ENCODE assay signal across 9 mouse cellular contexts in the genomic region with DNA sequence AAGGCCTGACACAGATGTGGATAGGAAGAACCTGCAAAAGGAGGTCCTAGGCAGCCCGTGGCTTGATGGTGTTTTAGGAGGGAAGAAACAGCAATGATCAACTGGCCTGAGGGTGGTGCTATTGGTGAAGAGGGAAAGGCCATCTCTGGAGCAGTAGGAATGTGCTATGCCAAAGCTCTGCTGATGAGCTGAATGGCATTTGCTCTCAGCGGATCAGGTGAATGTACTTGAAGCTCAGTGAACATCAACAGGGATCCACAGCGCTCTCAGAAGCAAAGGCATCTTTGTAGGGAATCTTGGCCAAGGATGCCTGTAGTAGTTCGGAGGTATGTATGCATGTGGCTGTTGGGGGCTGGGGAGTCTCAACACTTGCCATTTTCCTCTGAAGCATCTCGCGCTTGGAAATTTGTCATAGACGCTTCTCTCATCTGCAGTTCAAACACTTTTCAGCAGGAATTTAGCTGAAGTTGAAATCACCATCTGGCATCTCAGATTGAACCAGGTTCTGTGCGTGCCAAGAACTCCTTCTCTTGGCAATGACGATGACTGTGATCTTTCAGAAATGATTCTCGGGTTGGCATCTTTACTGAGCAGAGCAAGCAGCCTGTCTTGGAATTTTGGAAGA. TPM values are rescaled to one million over a fixed set of nuclear protein-coding genes. Genes with fewer than 3 reads are reported as not detected.
DNase-seq lines count a peak whose midpoint lies in the region; ATAC-seq and TF ChIP-seq lines count a peak whose summit lies in the region.
"Had no signal": no experiment of that assay in that cellular context is flagged by ENCODE, and none has a peak within 500 bp of the region (broad histone marks: within the 10 kb centered on the region; RNA-seq: fewer than 3 reads in every experiment).

No protein-coding gene starts in this region.

- no peak for DNase-seq in liver, embryonic 14.5 days (ENCODE audit: low read depth in 3 of 3, low spot score in 3 of 3)
- DNase-seq in liver, embryonic 11.5 days (ENCODE audit: low spot score): no peak
- peak; percentile 55 for DNase-seq in cerebellum, adult 9-11 months
- DNase-seq in layer of hippocampus, adult 18-20 months (ENCODE audit: low spot score in 2 of 2): peak; percentile 78 to 87
- peak; percentile 68 for DNase-seq in right cerebral cortex, postnatal 25 days
- DNase-seq in heart, postnatal 25 days (ENCODE audit: low spot score): no peak
- no peak for DNase-seq in ovary, adult 18-20 months (ENCODE audit: low spot score)

- TF ChIP-seq CTCF in liver, embryonic 14.5 days (IDR thresholded peaks at IDR 0.05; ENCODE audit: low read depth): 0 out of 2 replicates have a peak, but pooled peaks have one; percentile 23

- intact Hi-C loops in heart, postnatal 25 days (cut with DNase I): no loop called here

- H3K27ac ChIP-seq in liver, embryonic 14.5 days: no peak overlapping the region
- H3K27ac ChIP-seq in liver, embryonic 11.5 days (ENCODE audit: low read depth, low read length): no peak overlapping the region
- H3K27ac ChIP-seq: hindbrain, embryonic 10.5 days; limb, embryonic 12.5 days had no signal

- ATAC-seq in liver, embryonic 14.5 days (ENCODE audit: insufficient read depth): no peak
- ATAC-seq in liver, embryonic 11.5 days (replicated peaks; ENCODE audit: low FRiP score): no peak

- TF ChIP-seq EP300 in liver, embryonic 14.5 days (IDR thresholded peaks at IDR 0.05; ENCODE audit: low read depth): no peak

- no peaks in the 10 kb centered on the region for H3K36me3 ChIP-seq in liver, embryonic 14.5 days (replicated peaks; ENCODE audit: control insufficient read depth, insufficient read depth, low read depth)
- no peaks in the 10 kb centered on the region for H3K36me3 ChIP-seq in liver, embryonic 11.5 days (ENCODE audit: control insufficient read depth, insufficient read depth, low read length)
- H3K36me3 ChIP-seq: hindbrain, embryonic 10.5 days; limb, embryonic 12.5 days had no signal

- H3K4me3 ChIP-seq in liver, embryonic 14.5 days (ENCODE audit: insufficient read depth in 1 of 2, low read depth in 2 of 2, low read length in 2 of 2): no peak overlapping the region
- H3K4me3 ChIP-seq in liver, embryonic 11.5 days (ENCODE audit: low read depth, low read length): no peak overlapping the region
- H3K4me3 ChIP-seq: hindbrain, embryonic 10.5 days; limb, embryonic 12.5 days had no signal

- H3K9me3 ChIP-seq in liver, embryonic 14.5 days (ENCODE audit: control insufficient read depth, low read length): no peaks in the 10 kb centered on the region
- no peaks in the 10 kb centered on the region for H3K9me3 ChIP-seq in liver, embryonic 11.5 days (ENCODE audit: control insufficient read depth, low read length)
- H3K9me3 ChIP-seq: hindbrain, embryonic 10.5 days; limb, embryonic 12.5 days had no signal

- no peaks in the 10 kb centered on the region for H3K4me1 ChIP-seq in liver, embryonic 14.5 days (replicated peaks; ENCODE audit: control insufficient read depth in 2 of 2, insufficient read depth in 2 of 2, low read length in 1 of 2)
- no peaks in the 10 kb centered on the region for H3K4me1 ChIP-seq in liver, embryonic 11.5 days (replicated peaks; ENCODE audit: control insufficient read depth, insufficient read depth, low read length)
- H3K4me1 ChIP-seq: hindbrain, embryonic 10.5 days; limb, embryonic 12.5 days had no signal

- no peaks in the 10 kb centered on the region for H3K27me3 ChIP-seq in liver, embryonic 14.5 days (ENCODE audit: control insufficient read depth, insufficient read depth, low read length)
- H3K27me3 ChIP-seq in liver, embryonic 11.5 days (replicated peaks; ENCODE audit: control insufficient read depth, insufficient read depth, low read length): no peaks in the 10 kb centered on the region

- no peak overlapping the region for H3K9ac ChIP-seq in liver, embryonic 14.5 days (replicated peaks)
- no peak overlapping the region for H3K9ac ChIP-seq in liver, embryonic 11.5 days (ENCODE audit: low read depth, low read length)
- H3K9ac ChIP-seq: limb, embryonic 12.5 days had no signal

- H3K4me2 ChIP-seq in liver, embryonic 14.5 days (ENCODE audit: low read depth): no peak overlapping the region
- no peak overlapping the region for H3K4me2 ChIP-seq in liver, embryonic 11.5 days
- H3K4me2 ChIP-seq: limb, embryonic 12.5 days had no signal

- 72% methylated on average over 10 of the region's 10 CpGs for WGBS in liver, embryonic 14.5 days (ENCODE audit: insufficient replicate concordance)
- 81% methylated on average over 10 of the region's 10 CpGs for WGBS in liver, embryonic 11.5 days

RNA-seq across cellular contexts. Expression of a gene that starts 5.3 kb away (rescaled TPM):
- polyA plus RNA-seq in liver, embryonic 14.5 days (2012; rRNA removed): 2.9 and 3.9 TPM in 2 replicates
- polyA plus RNA-seq in liver, embryonic 14.5 days (2014; fragmentation: Nextera tagmentation; extraction: Ambion mirVana): 2.8 and 3.7 TPM in 2 replicates
- 7.7 and 9.4 TPM in 2 replicates for polyA plus RNA-seq in liver, embryonic 11.5 days (2014; fragmentation: Nextera tagmentation; extraction: Ambion mirVana)
- 10 to 100 TPM; 62.4 to 69.6 TPM for total RNA-seq in layer of hippocampus, adult 18-20 months (2021)
- 10 to 100 TPM; 17.2 to 18.2 TPM for total RNA-seq in heart, postnatal 25 days (2021)

RNA-seq across cellular contexts. Expression of a gene that starts 35.1 kb away (rescaled TPM):
- polyA plus RNA-seq in liver, embryonic 14.5 days (2012; rRNA removed): not detected in 2 replicates
- polyA plus RNA-seq in liver, embryonic 14.5 days (2014; fragmentation: Nextera tagmentation; extraction: Ambion mirVana): not detected in 2 replicates
- polyA plus RNA-seq in liver, embryonic 11.5 days (2014; fragmentation: Nextera tagmentation; extraction: Ambion mirVana): 0.12 TPM in 1 of 2 replicates, not detected in the other
- total RNA-seq in layer of hippocampus, adult 18-20 months (2021): not detected
- not detected for total RNA-seq in heart, postnatal 25 days (2021)
- polyA plus RNA-seq: hindbrain, embryonic 10.5 days; limb, embryonic 12.5 days had no signal

Comparison
In these comparisons a context has a peak if more than half of its experiments do, and no peak if none do; other contexts are left out.
1. DNase-seq: peak in cerebellum, adult 9-11 months (single experiment), layer of hippocampus, adult 18-20 months (2 of 2) and right cerebral cortex, postnatal 25 days (single experiment); none in liver, embryonic 14.5 days (0 of 3), liver, embryonic 11.5 days (single experiment), heart, postnatal 25 days (single experiment) and ovary, adult 18-20 months (single experiment).